Mouse (Mus musculus) large intestine, adult 2 months (tissue): ENCODE measurements around the gene Emid1. TPM values are rescaled to one million over a fixed set of nuclear protein-coding genes. Genes with fewer than 3 reads are reported as not detected.

Experiments
- polyA plus RNA-seq: library from polyadenylated mRNA; depleted of rRNA; stranded (reverse); fragments of >200 nt; gene quantifications from 2 replicates; pipeline ENCODE4 v1.2.3, GENCODE M21; 2012; rRNA removed

The Emid1 gene
- polyA plus RNA-seq, 1 experiment = 14.9 TPM

Other genes with a start within 250 kb of the Emid1 start
- 0.12 and 0.24 TPM in 2 replicates for gene Nefh, start 204.2 kb downstream of the Emid1 start, polyA plus RNA-seq
- gene Ap1b1, start 165.4 kb downstream of the Emid1 start, polyA plus RNA-seq = 76.6 and 116 TPM in 2 replicates
- 0.91 and 1.1 TPM in 2 replicates for gene Rasl10a, start 94.1 kb downstream of the Emid1 start, polyA plus RNA-seq
- gene Gas2l1, start 86.9 kb downstream of the Emid1 start, polyA plus RNA-seq = 55.7 and 66.2 TPM in 2 replicates
- 19.7 and 20.3 TPM in 2 replicates for gene Rhbdd3, start 53.3 kb downstream of the Emid1 start, polyA plus RNA-seq
- 149 and 350 TPM in 2 replicates for gene Ewsr1, start 53.0 kb downstream of the Emid1 start, polyA plus RNA-seq
- 9.3 and 9.4 TPM in 2 replicates for gene Kremen1, start 109.3 kb upstream of the Emid1 start, polyA plus RNA-seq